Comparison of ENCODE assay signal across 12 mouse cellular contexts in the genomic region with DNA sequence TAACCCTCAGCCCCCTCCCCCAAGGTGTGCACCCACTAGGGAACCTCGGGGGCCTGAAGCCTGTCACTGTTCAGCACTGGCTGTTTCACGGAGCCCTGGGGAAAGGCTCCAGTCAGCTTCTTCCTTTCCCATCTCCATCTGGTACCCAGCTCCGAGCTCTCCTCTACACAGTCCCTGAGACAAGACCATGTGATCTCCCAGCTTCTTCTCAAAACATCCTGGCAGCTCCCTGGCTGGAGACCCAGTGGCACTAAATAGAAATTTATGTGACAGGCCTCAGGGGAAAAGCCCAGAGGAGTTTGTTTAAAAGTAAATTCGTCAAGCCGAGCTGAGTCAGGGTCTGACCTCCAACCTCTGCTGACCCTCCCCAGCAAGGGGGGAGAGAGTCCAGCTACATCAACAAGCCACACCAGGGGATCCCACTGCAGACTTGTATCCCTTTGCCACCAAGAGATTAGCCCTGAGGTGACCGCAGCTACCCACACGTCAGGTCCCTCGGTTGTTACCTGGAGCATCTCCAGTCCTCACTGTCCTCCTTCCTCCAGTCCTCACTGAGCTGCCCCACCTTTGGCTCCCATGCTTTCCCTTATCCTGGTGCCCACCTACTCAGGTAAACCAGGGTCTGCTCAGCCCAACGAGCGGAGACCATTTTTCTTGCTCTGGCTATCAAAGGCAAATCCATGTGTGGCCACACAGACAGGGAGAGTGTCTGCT.
DNase-seq lines count a peak whose midpoint lies in the region; ATAC-seq lines count a peak whose summit lies in the region.
"Had no signal": no experiment of that assay in that cellular context is flagged by ENCODE, and none has a peak within 500 bp of the region (broad histone marks: within the 10 kb centered on the region; RNA-seq: fewer than 3 reads in every experiment).

No protein-coding gene starts in this region.

- H3K4me3 ChIP-seq in kidney, embryonic 15.5 days (replicated peaks) = no peak overlapping the region
- no peak overlapping the region for H3K4me3 ChIP-seq in neural tube, embryonic 11.5 days (ENCODE audit: low read depth, low read length)
- no peak overlapping the region for H3K4me3 ChIP-seq in liver, embryonic 11.5 days (ENCODE audit: low read depth, low read length)
- H3K4me3 ChIP-seq: embryonic facial prominence, embryonic 15.5 days; lung, embryonic 15.5 days; neural tube, embryonic 12.5 days had no signal

- ATAC-seq in kidney, embryonic 15.5 days (replicated peaks; ENCODE audit: low FRiP score) = peak; percentile 79
- ATAC-seq in neural tube, embryonic 11.5 days (ENCODE audit: insufficient read depth, low FRiP score, low TSS enrichment) = no peak
- ATAC-seq in liver, embryonic 11.5 days (replicated peaks; ENCODE audit: low FRiP score) = no peak

- peak; percentile 86 for DNase-seq in heart, adult 11 months
- no peak for DNase-seq in heart, postnatal 4 days
- DNase-seq in adipocyte (ENCODE audit: low spot score) = peak; percentile 69
- peak; percentile 19 for DNase-seq in neural tube, embryonic 11.5 days (ENCODE audit: low spot score)
- DNase-seq in spleen, postnatal 10 days (ENCODE audit: low spot score in 2 of 2) = no peak
- DNase-seq in liver, embryonic 11.5 days (ENCODE audit: low spot score) = no peak
- no peak for DNase-seq in left cerebral cortex, adult 9 months (ENCODE audit: low spot score in 2 of 2)

- 0 out of 2 replicates have a peak overlapping the region, but pooled peaks have one; percentile 69 for H3K27ac ChIP-seq in kidney, embryonic 15.5 days
- H3K27ac ChIP-seq in neural tube, embryonic 11.5 days (ENCODE audit: low read depth, low read length) = no peak overlapping the region
- no peak overlapping the region for H3K27ac ChIP-seq in liver, embryonic 11.5 days (ENCODE audit: low read depth, low read length)
- H3K27ac ChIP-seq: embryonic facial prominence, embryonic 15.5 days; lung, embryonic 15.5 days; neural tube, embryonic 12.5 days had no signal

- H3K9me3 ChIP-seq in kidney, embryonic 15.5 days (replicated peaks) = no peaks in the 10 kb centered on the region
- H3K9me3 ChIP-seq in neural tube, embryonic 11.5 days (ENCODE audit: control insufficient read depth, low read length) = no peaks in the 10 kb centered on the region
- no peaks in the 10 kb centered on the region for H3K9me3 ChIP-seq in liver, embryonic 11.5 days (ENCODE audit: control insufficient read depth, low read length)
- H3K9me3 ChIP-seq: embryonic facial prominence, embryonic 15.5 days; G1E; lung, embryonic 15.5 days; neural tube, embryonic 12.5 days had no signal

- peaks cover 72% of the 10 kb centered on the region for H3K4me1 ChIP-seq in kidney, embryonic 15.5 days
- 0 out of 2 replicates have a peak, but pooled peaks cover 3% of the 10 kb centered on the region for H3K4me1 ChIP-seq in neural tube, embryonic 11.5 days (ENCODE audit: control insufficient read depth, insufficient read depth, low read length)
- 0 out of 2 replicates have a peak, but pooled peaks cover 4% of the 10 kb centered on the region for H3K4me1 ChIP-seq in liver, embryonic 11.5 days (replicated peaks; ENCODE audit: control insufficient read depth, insufficient read depth, low read length)

- no peak overlapping the region for H3K9ac ChIP-seq in kidney, embryonic 15.5 days
- H3K9ac ChIP-seq in neural tube, embryonic 11.5 days (ENCODE audit: low read length) = no peak overlapping the region
- H3K9ac ChIP-seq in liver, embryonic 11.5 days (ENCODE audit: low read depth, low read length) = no peak overlapping the region
- H3K9ac ChIP-seq: embryonic facial prominence, embryonic 15.5 days; lung, embryonic 15.5 days; neural tube, embryonic 12.5 days had no signal

- 22% methylated on average over 10 of the region's 10 CpGs for WGBS in kidney, embryonic 15.5 days
- 54% methylated on average over 10 of the region's 10 CpGs for WGBS in neural tube, embryonic 11.5 days
- WGBS in liver, embryonic 11.5 days = 61% methylated on average over 10 of the region's 10 CpGs

- H3K27me3 ChIP-seq in kidney, embryonic 15.5 days = peaks cover 40% of the 10 kb centered on the region
- H3K27me3 ChIP-seq in neural tube, embryonic 11.5 days (ENCODE audit: control insufficient read depth, insufficient read depth, low read length) = no peaks in the 10 kb centered on the region
- H3K27me3 ChIP-seq in liver, embryonic 11.5 days (replicated peaks; ENCODE audit: control insufficient read depth, insufficient read depth, low read length) = no peaks in the 10 kb centered on the region
- H3K27me3 ChIP-seq: embryonic facial prominence, embryonic 15.5 days; lung, embryonic 15.5 days; neural tube, embryonic 12.5 days had no signal

- H3K36me3 ChIP-seq in kidney, embryonic 15.5 days = no peaks in the 10 kb centered on the region
- no peaks in the 10 kb centered on the region for H3K36me3 ChIP-seq in neural tube, embryonic 11.5 days (ENCODE audit: control insufficient read depth, insufficient read depth, low read length)
- no peaks in the 10 kb centered on the region for H3K36me3 ChIP-seq in liver, embryonic 11.5 days (ENCODE audit: control insufficient read depth, insufficient read depth, low read length)
- H3K36me3 ChIP-seq: embryonic facial prominence, embryonic 15.5 days; G1E; lung, embryonic 15.5 days; neural tube, embryonic 12.5 days had no signal

- 0 out of 2 replicates have a peak overlapping the region, but pooled peaks have one; percentile 14 for H3K4me2 ChIP-seq in kidney, embryonic 15.5 days
- H3K4me2 ChIP-seq in neural tube, embryonic 11.5 days (ENCODE audit: low read depth) = no peak overlapping the region
- H3K4me2 ChIP-seq in liver, embryonic 11.5 days = no peak overlapping the region
- H3K4me2 ChIP-seq: embryonic facial prominence, embryonic 15.5 days; lung, embryonic 15.5 days; neural tube, embryonic 12.5 days had no signal

Comparison
In these comparisons a context has a peak if more than half of its experiments do, and no peak if none do; other contexts are left out.
1. DNase-seq: peak in heart, adult 11 months (single experiment), adipocyte (single experiment) and neural tube, embryonic 11.5 days (single experiment); none in heart, postnatal 4 days (single experiment), spleen, postnatal 10 days (0 of 2), liver, embryonic 11.5 days (single experiment) and left cerebral cortex, adult 9 months (0 of 2).